ENCODE assay signal across 15 mouse cellular contexts in the genomic region with DNA sequence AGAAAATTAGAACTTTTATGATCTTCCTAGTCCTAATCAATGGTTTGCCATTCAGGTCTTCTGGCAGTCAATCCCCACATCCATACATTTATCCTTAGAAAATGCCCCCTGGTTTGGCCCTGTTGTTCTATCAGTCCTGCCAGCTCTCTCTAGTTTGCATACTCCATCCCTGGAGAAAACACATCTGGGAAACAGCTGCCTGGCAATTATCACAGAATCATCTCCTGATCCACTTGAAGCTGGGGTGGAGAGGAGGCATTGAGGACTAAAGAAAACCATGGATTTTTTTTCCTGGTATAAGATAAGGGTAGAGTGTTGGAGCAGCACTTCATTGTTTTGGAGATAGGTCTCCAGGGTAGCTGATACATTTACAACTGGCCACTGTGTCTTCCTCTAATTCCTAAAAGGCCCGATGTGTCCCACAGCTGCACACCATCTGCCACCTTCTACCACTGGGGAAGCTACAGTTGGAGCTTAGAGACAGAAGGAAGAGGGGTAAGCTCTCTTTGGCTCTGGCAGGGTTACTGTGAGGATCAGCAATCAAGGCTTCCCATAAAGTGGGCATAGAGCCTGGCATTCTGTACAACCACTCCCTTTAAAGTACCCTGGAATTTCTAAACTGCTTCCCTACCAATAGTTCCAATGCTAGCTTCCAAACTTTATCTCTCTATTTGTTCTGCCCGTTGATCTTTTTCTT. TPM values are rescaled to one million over a fixed set of nuclear protein-coding genes. Genes with fewer than 3 reads are reported as not detected.
A peak's percentile ranks its signal among the peaks of the same experiment; 100 is the strongest.
DNase-seq lines count a peak whose midpoint lies in the region; ATAC-seq lines count a peak whose summit lies in the region.
"Had no signal": no experiment of that assay in that cellular context is flagged by ENCODE, and none has a peak within 500 bp of the region (broad histone marks: within the 10 kb centered on the region; RNA-seq: fewer than 3 reads in every experiment).

No protein-coding gene starts in this region.

- no peak for ATAC-seq in heart, embryonic 15.5 days (replicated peaks; ENCODE audit: insufficient number of reproducible peaks, insufficient read depth, low FRiP score, low read depth)
- ATAC-seq in lung, embryonic 15.5 days (ENCODE audit: borderline replicate concordance, extremely low read depth, low FRiP score, low TSS enrichment): peak; percentile 28; the same call in 1 of the 2 replicates
- peak; percentile 70 for ATAC-seq in embryonic facial prominence, embryonic 14.5 days (ENCODE audit: low read depth)
- no peak for ATAC-seq in stomach, embryonic 15.5 days (ENCODE audit: insufficient read depth, low FRiP score, low read depth)
- ATAC-seq: inflammation-experienced regulatory T-cells, adult 6 months; Patski had no signal

- H3K4me2 ChIP-seq in heart, embryonic 15.5 days: no peak overlapping the region
- H3K4me2 ChIP-seq in lung, embryonic 15.5 days: no peak overlapping the region
- no peak overlapping the region for H3K4me2 ChIP-seq in embryonic facial prominence, embryonic 14.5 days (ENCODE audit: low read depth, low read length)
- no peak overlapping the region for H3K4me2 ChIP-seq in stomach, embryonic 15.5 days
- H3K4me2 ChIP-seq: limb, embryonic 12.5 days; midbrain, embryonic 12.5 days had no signal

- H3K4me1 ChIP-seq in heart, embryonic 15.5 days (replicated peaks): peaks cover 31% of the 10 kb centered on the region
- H3K4me1 ChIP-seq in lung, embryonic 15.5 days: peaks cover 47% of the 10 kb centered on the region
- H3K4me1 ChIP-seq in embryonic facial prominence, embryonic 14.5 days (ENCODE audit: control insufficient read depth, insufficient read depth, low read length): peaks cover 14% of the 10 kb centered on the region
- H3K4me1 ChIP-seq in stomach, embryonic 15.5 days: 0 out of 2 replicates have a peak, but pooled peaks cover 6% of the 10 kb centered on the region
- H3K4me1 ChIP-seq: limb, embryonic 12.5 days; midbrain, embryonic 12.5 days had no signal

- no peaks in the 10 kb centered on the region for H3K36me3 ChIP-seq in heart, embryonic 15.5 days
- H3K36me3 ChIP-seq in lung, embryonic 15.5 days: no peaks in the 10 kb centered on the region
- no peaks in the 10 kb centered on the region for H3K36me3 ChIP-seq in embryonic facial prominence, embryonic 14.5 days (ENCODE audit: control insufficient read depth, insufficient read depth, low read length)
- no peaks in the 10 kb centered on the region for H3K36me3 ChIP-seq in stomach, embryonic 15.5 days
- H3K36me3 ChIP-seq: limb, embryonic 12.5 days; midbrain, embryonic 12.5 days had no signal

- H3K27ac ChIP-seq in heart, embryonic 15.5 days: 0 out of 2 replicates have a peak overlapping the region, but pooled peaks have one; percentile 24
- H3K27ac ChIP-seq in lung, embryonic 15.5 days: peak overlapping the region; percentile 84
- H3K27ac ChIP-seq in embryonic facial prominence, embryonic 14.5 days (replicated peaks; ENCODE audit: low read depth, low read length): peak overlapping the region; percentile 85
- peak overlapping the region; percentile 70; the same call in 1 of the 2 replicates for H3K27ac ChIP-seq in stomach, embryonic 15.5 days
- H3K27ac ChIP-seq: limb, embryonic 12.5 days; midbrain, embryonic 12.5 days had no signal

- no peak overlapping the region for H3K4me3 ChIP-seq in heart, embryonic 15.5 days
- no peak overlapping the region for H3K4me3 ChIP-seq in lung, embryonic 15.5 days
- no peak overlapping the region for H3K4me3 ChIP-seq in embryonic facial prominence, embryonic 14.5 days (ENCODE audit: low read depth, low read length)
- H3K4me3 ChIP-seq in stomach, embryonic 15.5 days (replicated peaks): no peak overlapping the region
- H3K4me3 ChIP-seq: limb, embryonic 12.5 days; midbrain, embryonic 12.5 days had no signal

- no peaks in the 10 kb centered on the region for H3K9me3 ChIP-seq in heart, embryonic 15.5 days (replicated peaks)
- H3K9me3 ChIP-seq in lung, embryonic 15.5 days: no peaks in the 10 kb centered on the region
- H3K9me3 ChIP-seq in embryonic facial prominence, embryonic 14.5 days (ENCODE audit: control insufficient read depth, low read length): no peaks in the 10 kb centered on the region
- H3K9me3 ChIP-seq in stomach, embryonic 15.5 days: no peaks in the 10 kb centered on the region
- H3K9me3 ChIP-seq: limb, embryonic 12.5 days; midbrain, embryonic 12.5 days had no signal

- no peak overlapping the region for H3K9ac ChIP-seq in heart, embryonic 15.5 days
- no peak overlapping the region for H3K9ac ChIP-seq in lung, embryonic 15.5 days
- no peak overlapping the region for H3K9ac ChIP-seq in embryonic facial prominence, embryonic 14.5 days (ENCODE audit: low read depth, low read length)
- no peak overlapping the region for H3K9ac ChIP-seq in stomach, embryonic 15.5 days
- H3K9ac ChIP-seq: limb, embryonic 12.5 days; midbrain, embryonic 12.5 days had no signal

- H3K27me3 ChIP-seq in heart, embryonic 15.5 days: no peaks in the 10 kb centered on the region
- H3K27me3 ChIP-seq in lung, embryonic 15.5 days: no peaks in the 10 kb centered on the region
- no peaks in the 10 kb centered on the region for H3K27me3 ChIP-seq in embryonic facial prominence, embryonic 14.5 days (replicated peaks; ENCODE audit: control insufficient read depth, insufficient read depth, low read length)
- no peaks in the 10 kb centered on the region for H3K27me3 ChIP-seq in stomach, embryonic 15.5 days (replicated peaks)
- H3K27me3 ChIP-seq: CH12.LX; limb, embryonic 12.5 days; midbrain, embryonic 12.5 days; Patski had no signal

- no peak for DNase-seq in heart, postnatal 4 days
- DNase-seq in lung, postnatal 36 days: no peak
- peak; percentile 61 for DNase-seq in embryonic facial prominence, embryonic 14.5 days (ENCODE audit: low spot score)
- DNase-seq in kidney, adult 11 months: no peak
- DNase-seq: cerebellum, adult 8-10 months; kidney, postnatal 14 days; lung, postnatal 14 days had no signal

- WGBS in heart, embryonic 15.5 days: 53% methylated on average over 2 of the region's 2 CpGs
- 56% methylated on average over 2 of the region's 2 CpGs for WGBS in lung, embryonic 15.5 days
- WGBS in embryonic facial prominence, embryonic 14.5 days: 38% methylated on average over 2 of the region's 2 CpGs
- WGBS in stomach, embryonic 15.5 days: 43% methylated on average over 2 of the region's 2 CpGs

RNA-seq across cellular contexts. Expression of a gene that starts 9.2 kb away (rescaled TPM):
- 111 and 116 TPM in 2 replicates for polyA plus RNA-seq in heart, embryonic 15.5 days (2015; fragmentation: Nextera tagmentation; extraction: Ambion mirVana)
- 100 to 1,000 TPM; 225 to 235 TPM for total RNA-seq in heart, postnatal 4 days (2021)
- 179 and 183 TPM in 2 replicates for polyA plus RNA-seq in lung, embryonic 15.5 days (2015; fragmentation: Nextera tagmentation; extraction: Ambion mirVana)
- polyA plus RNA-seq in embryonic facial prominence, embryonic 14.5 days (2014; fragmentation: Nextera tagmentation; extraction: Ambion mirVana): 132 and 137 TPM in 2 replicates
- 77.2 and 81.1 TPM in 2 replicates for polyA plus RNA-seq in stomach, embryonic 15.5 days (2015; fragmentation: Nextera tagmentation; extraction: Ambion mirVana)
- total RNA-seq: CH12.LX had no signal

Comparison
In these comparisons a context has a peak if more than half of its experiments do, and no peak if none do; other contexts are left out.
1. ATAC-seq: peak in lung, embryonic 15.5 days (single experiment) and embryonic facial prominence, embryonic 14.5 days (single experiment); none in heart, embryonic 15.5 days (single experiment) and stomach, embryonic 15.5 days (single experiment).
2. H3K27ac ChIP-seq: peak in every context shown above with its lines; median percentile 85 in embryonic facial prominence, embryonic 14.5 days; 84 in lung, embryonic 15.5 days; 70 in stomach, embryonic 15.5 days; 24 in heart, embryonic 15.5 days.